Mouse (Mus musculus) bone marrow macrophage, adult 2 months (primary cell): ENCODE measurements around the gene Pla2g2c. TPM values are rescaled to one million over a fixed set of nuclear protein-coding genes. Genes with fewer than 3 reads are reported as not detected.

Experiments used
- H3K27ac ChIP-seq: 2 replicates; pipeline ENCODE4 v1.5.1; 2012; ENCODE audit warnings: low read depth, low read length; ENCODE audit not compliant: insufficient read depth
- H3K4me1 ChIP-seq: 2 replicates; pipeline ENCODE4 v1.6.1; 2012; ENCODE audit warnings: low read length; ENCODE audit not compliant: control insufficient read depth, insufficient read depth
- H3K4me3 ChIP-seq: 2 replicates; pipeline ENCODE4 v1.5.1; 2012; ENCODE audit warnings: mild to moderate bottlenecking, low read length, moderate library complexity; ENCODE audit not compliant: insufficient read depth
- CTCF ChIP-seq: IDR thresholded peaks from 2 replicates; pipeline ENCODE4 v1.5.1; 2012; ENCODE audit warnings: low read depth, mild to moderate bottlenecking, low read length, moderate library complexity
- POLR2A ChIP-seq: IDR thresholded peaks from 2 replicates; pipeline ENCODE4 v1.6.1; 2012; ENCODE audit warnings: mild to moderate bottlenecking, low read depth, low read length, borderline replicate concordance
- polyA plus RNA-seq: library from polyadenylated mRNA; stranded (reverse); fragments of >200 nt; gene quantifications from 2 replicates; pipeline ENCODE4 v1.2.4, GENCODE M21; 2012; ENCODE audit not compliant: missing spikeins, insufficient read depth, insufficient read length

Gene Pla2g2c
- polyA plus RNA-seq, 1 experiment, result not detected

DNA sequence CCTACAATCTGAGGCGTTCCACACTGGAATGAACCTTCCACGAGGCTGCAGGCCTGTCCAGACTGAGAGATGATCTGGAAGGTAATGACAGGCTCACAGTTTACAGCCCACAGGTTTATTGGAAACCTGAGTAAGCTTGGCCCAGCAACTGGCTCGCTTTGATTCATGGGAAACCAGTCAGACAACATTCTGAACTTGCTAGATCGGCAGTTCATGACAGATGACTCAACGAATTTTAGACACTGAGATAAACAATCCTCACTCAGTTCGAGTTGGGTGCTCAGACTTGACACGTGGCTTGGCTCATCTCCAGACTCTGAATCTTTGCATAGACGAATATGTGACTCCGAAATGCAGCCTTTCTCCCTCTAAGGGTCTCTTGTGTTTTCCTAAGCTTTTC, 68.0 kb downstream of the Pla2g2c start:
- TF ChIP-seq POLR2A, result no peak
- TF ChIP-seq CTCF, result no peak
- H3K4me3 ChIP-seq, result no peak overlapping the region
- no peaks in the 10 kb centered on the region for H3K4me1 ChIP-seq
- no peak overlapping the region for H3K27ac ChIP-seq

DNA sequence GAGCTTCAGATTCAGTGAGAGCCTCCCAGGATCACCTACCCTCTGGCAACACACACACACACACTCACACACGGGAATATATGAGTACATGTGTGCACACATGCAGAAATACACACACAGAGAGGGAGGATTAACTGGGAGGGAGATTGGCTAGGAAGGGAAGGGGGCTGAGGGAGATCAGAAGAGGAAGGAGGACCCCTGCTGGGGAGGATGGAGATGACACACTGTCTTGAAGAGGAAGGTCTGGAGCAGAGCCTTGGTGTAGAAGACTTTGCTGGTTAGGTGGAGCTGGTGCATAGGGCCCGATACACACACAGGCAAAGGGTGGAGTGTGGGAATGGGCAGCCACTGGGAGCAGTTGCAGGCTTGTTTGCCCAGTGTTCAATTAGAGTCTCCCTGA, 68.7 kb downstream of the Pla2g2c start:
- TF ChIP-seq POLR2A (no peak), CTCF (peak; percentile 41; the same call in 1 of the 2 replicates)

DNA sequence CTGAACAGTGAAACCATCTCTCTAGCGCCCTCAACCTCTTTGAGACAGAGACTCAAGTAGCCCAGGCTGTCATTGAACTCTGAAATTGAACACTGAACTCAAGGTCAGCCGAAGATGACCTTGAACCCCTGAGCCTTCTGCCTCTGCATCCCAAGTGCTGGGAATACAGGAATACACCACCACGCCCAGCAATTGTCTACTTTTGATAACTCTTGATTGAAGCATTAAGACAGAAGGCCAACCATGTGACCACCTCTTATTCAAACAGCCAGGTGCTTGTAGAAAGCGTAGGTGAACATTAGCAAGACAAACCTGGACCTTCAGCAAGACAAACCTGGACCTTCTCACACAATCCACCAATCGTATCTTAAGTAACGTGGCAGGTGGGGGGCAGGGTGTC, 69.8 kb downstream of the Pla2g2c start:
- Histone ChIP-seq H3K4me3 (no peak overlapping the region), H3K27ac (no peak overlapping the region), H3K4me1 (no peaks in the 10 kb centered on the region)
- TF ChIP-seq POLR2A (no peak), CTCF (no peak)

More for the DNA sequence above, 68.7 kb downstream of the Pla2g2c start:
- Histone ChIP-seq H3K4me3 (no peak overlapping the region), H3K4me1 (no peaks in the 10 kb centered on the region), H3K27ac (no peak overlapping the region)

Other genes starting within 250 kb of the Pla2g2c start
- not detected in 2 replicates for gene Vwa5b1, start 88.9 kb upstream of the Pla2g2c start, polyA plus RNA-seq
- not detected in 2 replicates for gene Ubxn10, start 12.4 kb downstream of the Pla2g2c start, polyA plus RNA-seq
- not detected in 2 replicates for gene Pla2g2f, start 32.8 kb downstream of the Pla2g2c start, polyA plus RNA-seq
- gene Pla2g2d, start 50.9 kb downstream of the Pla2g2c start, polyA plus RNA-seq, result not detected in 2 replicates
- gene Pla2g5, start 138.7 kb downstream of the Pla2g2c start, polyA plus RNA-seq, result not detected in 2 replicates
- gene Gm13030, start 149.2 kb downstream of the Pla2g2c start, polyA plus RNA-seq, result not detected in 2 replicates
- gene Pla2g2e, start 153.2 kb downstream of the Pla2g2c start, polyA plus RNA-seq, result 0.96 TPM in 1 of 2 replicates, not detected in the other
- gene Otud3, start 189.2 kb downstream of the Pla2g2c start, polyA plus RNA-seq, result 4.8 and 8.0 TPM in 2 replicates
- gene Rnf186, start 242.3 kb downstream of the Pla2g2c start, polyA plus RNA-seq, result not detected in 2 replicates
- 5.4 and 6.5 TPM in 2 replicates for gene Tmco4, start 248.1 kb downstream of the Pla2g2c start, polyA plus RNA-seq